Mouse (Mus musculus) thymus, postnatal 14 days (tissue): ENCODE data around the gene Spdye4c.

ENCODE experiments used
- DNase-seq: peaks from one replicate; pipeline ENCODE4 v3.0.0; 2021

Spdye4c gene

GRCm38 (mm10) chr2:128609286-128609685, 18.3 kb downstream of the Spdye4c start:
- no peak for DNase-seq

GRCm38 (mm10) chr2:128611178-128611577, 20.2 kb downstream of the Spdye4c start:
- no peak for DNase-seq

- no peak for DNase-seq
Measured at GRCm38 (mm10) chr2:128612275-128612674, 21.3 kb downstream of the Spdye4c start.

GRCm38 (mm10) chr2:128613365-128613764, 22.4 kb downstream of the Spdye4c start:
- no peak for DNase-seq

- no peak for DNase-seq
Measured at GRCm38 (mm10) chr2:128615366-128615765, 24.4 kb downstream of the Spdye4c start.

- DNase-seq = no peak
Measured at GRCm38 (mm10) chr2:128620578-128620977, 29.6 kb downstream of the Spdye4c start.
